Mouse (Mus musculus) kidney, adult 8-10 months (tissue): ENCODE measurements around the gene Pcbd1.

Experiments
- DNase-seq, 2 experiments: peaks; one replicate each; pipeline ENCODE4 v3.0.0; 2022

Pcbd1 gene

DNA sequence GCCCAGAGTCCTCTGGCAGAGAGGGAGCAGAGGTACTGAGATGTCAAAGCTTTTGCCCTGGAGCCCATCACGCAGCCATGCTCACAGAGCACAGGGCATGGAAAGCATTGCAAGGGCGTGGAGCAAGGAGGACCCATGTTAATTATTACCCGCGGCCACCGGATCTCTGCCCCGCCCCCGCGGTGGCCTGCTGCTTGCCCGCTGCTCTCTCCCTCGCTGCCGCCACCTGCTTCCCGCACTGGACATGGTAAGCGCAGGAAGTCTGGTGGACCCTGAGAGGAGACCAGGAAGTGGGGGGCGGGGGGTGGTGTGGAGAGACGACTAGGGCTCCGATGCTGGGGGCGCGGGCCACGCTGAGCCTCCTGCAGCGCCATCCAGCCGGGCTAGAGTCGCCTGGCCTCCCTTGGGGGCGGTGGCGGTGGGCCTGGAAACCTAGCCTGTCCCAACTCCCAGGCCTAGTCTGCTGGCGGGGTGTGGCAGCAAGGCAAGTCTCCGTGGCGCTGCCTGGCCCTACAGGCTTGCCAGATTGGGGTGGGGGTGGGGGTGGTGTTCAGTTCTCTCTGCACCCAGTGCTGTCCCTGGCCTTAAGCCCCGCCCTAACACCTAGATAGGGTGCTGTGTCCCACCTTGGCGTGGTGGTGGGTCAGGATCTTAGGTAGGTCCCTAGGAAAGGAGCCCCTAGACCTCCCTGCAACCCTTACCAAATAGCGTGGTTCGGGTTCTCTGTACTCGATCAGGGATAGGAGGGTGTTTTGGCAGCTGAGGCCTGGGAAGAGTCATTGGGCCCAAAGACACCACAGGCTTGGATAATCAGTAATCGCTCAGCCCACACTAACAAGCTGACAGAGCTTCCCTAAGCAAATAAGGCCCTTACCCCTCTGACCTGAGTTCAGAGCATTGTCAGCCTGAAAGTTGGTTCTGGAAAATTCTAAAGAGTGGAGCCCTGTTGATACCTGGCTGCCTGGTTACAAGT lies at the start of gene Pcbd1:
Gene Pcbd1 (plus strand): TSS at position 162 of the 973 bp plus-strand sequence.
- peak; percentile 94 for DNase-seq

DNA sequence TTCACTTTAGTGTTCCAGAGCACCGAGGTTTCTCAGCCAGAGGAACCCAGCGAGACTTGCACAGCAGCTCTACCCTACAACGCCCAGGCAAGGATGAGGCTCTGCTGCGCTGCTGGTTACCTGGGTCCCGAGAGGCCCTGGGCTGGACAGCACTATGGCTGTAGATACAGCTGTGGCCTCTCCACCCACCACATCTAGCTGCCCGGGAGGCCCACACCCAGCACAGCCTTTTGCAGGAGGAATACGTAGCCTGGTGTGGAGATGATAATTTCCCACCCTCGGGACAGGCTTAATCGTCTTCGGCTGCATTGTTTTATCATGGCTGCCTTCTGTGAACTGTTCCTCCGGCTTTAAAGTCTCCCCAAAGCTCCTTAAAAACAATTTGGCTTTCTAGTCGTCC lies 49.5 kb upstream of the Pcbd1 start:
- no peak for DNase-seq

DNA sequence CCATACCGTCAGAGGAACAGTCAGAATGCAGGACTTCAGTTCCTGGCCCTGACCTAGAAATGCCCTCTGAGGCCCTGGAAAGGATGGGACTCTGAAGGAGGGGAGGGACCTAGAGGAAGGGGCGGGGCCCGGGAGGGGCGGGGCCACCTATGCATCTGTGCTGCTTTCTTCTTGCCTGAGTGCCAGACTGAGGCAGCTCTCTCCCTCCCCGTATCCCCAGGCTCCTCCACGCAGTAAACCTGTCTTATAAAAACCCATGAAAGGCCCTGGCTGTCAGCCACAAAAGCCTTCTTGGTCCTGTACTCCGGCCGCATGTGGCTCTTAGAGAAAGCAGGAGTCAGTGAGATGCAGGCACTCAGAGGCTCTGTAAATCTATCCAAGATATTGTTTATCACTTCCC lies 44.0 kb upstream of the Pcbd1 start:
- DNase-seq, result no peak

DNA sequence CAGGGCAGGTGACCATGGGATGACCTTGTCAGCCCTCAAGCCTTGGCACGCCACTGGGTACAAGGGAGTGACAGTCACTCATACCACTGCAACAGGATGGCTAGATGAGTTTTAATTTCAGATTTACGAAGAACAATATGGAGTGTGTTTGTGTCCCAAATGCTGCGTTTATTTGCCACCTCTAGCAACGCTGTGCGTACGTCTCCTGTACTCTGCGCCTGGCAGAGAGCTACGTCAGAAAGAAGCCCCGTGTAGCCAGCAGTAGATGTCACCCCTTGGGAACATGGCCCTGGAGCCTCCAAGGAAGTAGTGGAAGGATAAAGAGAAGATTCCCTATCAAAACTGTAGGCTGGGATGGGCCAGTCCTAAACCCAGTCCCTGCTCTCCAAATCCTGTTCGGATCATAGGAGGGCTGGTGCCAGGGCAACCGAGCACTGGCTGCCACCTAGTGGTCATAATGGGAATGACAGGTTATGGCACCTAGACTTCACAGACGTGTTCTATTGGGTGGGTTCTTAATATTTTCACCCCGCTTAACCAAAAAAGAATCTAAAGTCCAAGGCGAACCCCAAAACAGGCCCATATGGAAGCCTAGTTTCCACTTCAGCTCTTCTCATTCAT lies 37.0 kb upstream of the Pcbd1 start:
- DNase-seq, result peak; percentile 41 to 73

DNA sequence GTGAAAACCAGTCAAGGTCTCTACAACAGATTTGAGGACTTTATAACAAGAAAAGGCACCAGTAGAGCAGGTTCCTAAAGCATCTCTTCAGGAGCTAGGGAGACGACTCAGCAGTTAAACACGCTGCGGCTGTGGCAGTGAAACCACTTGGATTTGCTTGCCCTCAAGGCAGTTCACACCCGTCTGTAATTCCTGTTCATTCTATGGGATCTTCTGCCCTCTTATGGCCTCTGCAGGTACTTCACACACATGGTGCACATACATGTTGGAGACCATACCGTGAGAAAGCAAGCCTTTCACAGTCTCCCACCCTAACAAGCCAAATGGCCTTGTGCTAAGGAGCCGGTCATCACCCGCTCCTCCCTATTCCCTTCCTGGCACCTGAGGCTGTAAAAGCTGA lies 32.5 kb upstream of the Pcbd1 start:
- no peak for DNase-seq

DNA sequence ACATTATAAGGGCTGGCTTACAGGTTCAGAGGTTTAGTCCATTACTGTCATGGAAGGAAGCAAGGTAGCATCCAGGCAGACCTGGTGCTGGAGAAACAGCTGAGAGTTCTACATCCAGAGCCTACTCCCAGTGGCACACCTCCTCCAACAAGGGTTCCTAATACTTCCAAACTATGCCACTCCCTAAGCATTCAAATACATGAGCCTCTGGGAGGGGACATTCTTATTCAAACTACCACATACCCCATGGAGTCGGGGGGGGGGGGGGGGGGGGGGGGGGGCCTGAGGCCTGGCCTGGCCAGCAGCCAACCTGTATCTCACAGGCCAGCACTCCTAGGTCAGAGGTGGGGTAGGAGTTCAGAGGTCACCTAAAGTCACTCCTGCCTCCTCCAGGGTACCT lies 30.0 kb upstream of the Pcbd1 start:
- no peak for DNase-seq

DNA sequence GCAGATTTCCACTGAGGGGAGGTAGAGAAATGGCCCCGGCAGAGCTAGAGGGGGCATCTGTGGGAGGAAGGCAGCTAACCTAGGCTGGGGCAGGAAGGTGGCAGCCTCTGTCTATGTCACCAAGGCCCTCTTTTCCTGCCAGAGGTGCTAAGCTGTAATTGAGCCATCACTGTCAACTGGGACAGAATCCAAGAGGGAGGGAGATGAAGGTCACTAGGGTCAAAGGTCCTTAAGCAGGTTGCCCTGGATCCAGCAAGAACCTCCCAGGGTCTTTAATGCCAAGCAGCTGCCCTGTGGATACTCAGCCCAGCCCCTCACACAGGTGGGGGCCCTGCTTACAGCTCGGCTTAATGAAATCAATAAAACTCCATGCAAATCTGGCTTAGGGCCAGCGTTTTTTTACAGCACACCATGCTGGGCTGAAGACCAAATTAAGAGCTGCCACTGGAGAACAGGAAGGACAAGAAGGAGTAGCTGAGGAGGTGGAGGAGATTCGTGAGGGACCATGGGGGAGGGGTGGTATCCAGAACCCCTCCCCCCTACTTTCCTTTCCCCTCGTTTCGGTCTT lies 29.5 kb upstream of the Pcbd1 start:
- DNase-seq, result peak in 1 of 2 experiments; percentile 22

DNA sequence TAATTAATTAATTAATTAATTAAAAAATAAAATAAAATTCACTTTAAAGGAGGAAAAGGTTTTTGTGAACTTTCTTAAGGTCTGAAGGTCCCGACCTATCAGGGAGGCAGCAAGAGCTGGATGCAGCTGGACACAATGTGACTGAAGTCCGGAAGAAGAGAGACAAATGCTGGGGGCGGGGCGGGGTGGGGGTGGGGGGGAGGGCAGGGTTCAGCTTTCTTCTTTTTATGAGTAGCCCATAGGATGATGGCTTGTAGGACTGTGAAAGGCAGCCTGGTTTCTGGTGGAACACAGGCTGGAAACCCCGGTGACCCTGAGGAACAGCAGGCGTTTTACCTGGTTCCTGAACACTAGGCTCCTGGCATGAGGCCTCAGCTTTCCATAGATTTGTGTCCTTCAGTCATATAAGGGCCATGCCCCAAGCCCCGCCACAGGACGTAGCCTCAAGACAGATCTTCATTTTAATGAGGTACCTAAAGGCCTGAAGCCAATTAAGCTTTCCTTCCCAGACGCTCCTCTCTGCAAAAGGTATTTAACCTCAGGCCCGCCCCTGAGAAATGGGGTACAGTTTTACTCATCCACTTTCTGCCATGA lies 25.8 kb upstream of the Pcbd1 start:
- no peak for DNase-seq

DNA sequence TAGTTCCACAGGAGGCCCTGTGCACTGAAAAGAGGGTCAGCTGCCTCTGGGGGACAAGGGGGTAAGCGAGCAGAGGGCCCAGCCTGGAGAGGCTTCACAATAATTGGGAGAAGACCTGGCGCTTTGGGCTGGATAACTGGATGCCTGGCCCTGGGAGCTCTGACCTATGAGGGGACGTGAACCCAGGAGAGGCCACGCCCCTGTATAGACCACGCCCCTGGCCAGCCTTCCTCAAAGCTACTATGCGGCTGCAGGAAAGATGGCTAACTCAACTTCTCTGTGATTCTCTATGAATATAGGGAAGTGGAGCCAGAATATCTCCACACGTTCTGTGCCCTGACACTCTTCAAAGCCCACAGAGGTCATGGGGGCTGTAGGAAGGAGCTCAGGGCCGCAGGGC lies 24.5 kb upstream of the Pcbd1 start:
- no peak for DNase-seq

DNA sequence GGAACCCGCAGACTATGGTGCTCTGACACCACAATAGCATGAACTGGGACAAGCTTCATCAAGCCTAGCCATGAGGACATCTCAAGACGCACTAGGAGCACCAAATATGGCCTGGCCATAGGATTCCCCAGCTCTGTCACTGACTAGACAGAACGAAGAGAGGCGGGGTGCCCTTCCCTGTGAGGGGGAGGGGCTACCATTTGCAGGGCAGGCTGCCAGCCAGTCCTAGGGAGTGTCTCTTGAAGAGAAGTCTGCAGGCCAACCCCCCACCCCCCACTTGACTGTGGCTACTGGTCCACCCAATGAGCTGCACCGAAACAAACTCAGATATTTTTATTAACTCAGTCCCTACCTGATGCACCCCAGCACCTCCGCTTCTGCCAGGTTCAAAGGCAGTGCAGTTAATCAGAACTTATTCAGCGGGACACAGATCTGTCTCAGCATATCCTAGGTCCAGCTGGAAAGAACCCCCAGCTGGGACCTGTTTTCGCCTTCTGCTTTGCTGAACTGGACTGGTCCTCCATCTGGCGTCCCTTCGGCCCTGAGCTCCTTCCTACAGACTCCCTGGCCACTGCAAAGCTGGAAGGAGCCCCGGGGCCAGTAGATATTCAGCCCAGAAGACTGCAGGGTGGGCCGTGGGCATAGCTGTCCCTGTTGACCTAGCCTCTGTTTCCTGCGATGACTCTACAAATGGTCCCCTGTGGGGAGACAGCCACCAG lies 23.7 kb upstream of the Pcbd1 start:
- DNase-seq, result no peak

DNA sequence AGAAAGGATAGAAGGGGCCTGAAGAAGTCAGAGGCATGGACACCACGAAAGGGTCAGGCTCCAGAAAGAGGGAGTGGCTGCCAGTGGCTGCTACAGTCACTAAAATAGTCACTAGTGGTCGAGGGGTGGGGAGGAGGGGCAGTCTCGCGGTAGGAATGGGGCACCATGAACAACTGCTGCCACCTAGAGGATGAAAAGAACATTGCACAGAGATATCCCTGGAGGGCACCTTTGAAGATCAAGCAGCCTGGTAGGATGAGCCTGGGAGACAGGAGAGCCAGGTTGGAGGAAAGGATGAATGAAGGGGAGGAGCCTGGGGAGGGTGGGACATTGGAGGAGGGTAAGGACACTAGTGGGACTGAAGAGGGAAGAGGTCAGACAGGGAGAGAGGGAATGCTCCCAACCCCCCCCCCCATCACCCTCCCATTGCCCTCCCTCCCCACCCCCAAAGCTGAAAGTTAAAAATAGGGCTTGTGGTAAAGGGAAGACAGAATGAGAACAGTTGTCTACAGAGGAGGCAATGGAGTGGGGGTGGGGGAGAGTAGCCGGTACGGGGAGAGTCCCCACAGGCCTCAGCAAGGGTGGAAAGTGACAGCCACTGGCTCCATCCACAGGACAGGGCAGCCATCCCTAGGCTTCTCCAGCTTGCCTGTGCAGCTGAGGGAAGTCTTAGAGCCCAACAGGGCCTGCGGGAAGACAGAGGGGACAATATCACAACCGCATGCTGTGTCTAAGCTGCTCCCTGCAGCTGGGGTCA lies 20.5 kb upstream of the Pcbd1 start:
- peak; percentile 47 to 49 for DNase-seq

DNA sequence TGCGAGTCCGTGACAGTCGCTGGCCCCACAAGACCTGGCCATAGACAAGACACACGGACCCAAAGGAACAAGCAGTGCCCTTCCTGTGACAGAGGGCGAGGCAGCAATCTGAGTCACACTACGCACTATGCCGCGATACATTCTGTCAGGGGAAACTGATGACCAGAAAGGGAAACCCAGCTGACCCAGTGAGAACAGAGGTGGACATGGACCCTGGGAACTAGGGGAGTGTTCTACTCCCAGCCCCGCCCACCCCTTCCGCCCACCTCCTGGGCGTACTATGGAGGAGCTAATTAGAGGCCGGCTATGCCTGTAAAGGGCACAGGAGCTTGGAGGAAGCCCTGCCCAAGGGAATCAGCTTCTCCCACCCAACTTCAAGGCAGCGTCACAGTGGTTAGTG lies 19.9 kb upstream of the Pcbd1 start:
- no peak for DNase-seq

DNA sequence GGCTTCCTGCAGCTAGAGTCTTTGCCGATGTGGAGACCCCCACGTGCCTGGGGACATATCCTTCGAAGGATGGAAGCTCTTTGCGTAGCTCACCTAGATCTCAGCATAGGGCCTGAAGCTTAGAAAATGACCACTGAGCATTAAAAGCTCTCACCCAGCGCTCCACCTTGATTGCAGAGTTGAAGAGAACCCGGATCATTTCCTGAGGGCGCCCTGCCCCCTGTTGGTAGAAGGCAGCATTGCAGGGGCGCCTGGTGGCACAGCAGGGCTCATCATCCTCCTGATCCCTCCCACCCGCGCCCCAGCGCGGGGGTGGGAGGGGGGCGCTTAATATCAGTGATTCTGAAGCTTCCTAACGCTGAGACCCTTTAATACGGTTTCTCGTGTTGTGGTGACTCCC lies 16.8 kb upstream of the Pcbd1 start:
- DNase-seq, result peak in 1 of 2 experiments; percentile 55

DNA sequence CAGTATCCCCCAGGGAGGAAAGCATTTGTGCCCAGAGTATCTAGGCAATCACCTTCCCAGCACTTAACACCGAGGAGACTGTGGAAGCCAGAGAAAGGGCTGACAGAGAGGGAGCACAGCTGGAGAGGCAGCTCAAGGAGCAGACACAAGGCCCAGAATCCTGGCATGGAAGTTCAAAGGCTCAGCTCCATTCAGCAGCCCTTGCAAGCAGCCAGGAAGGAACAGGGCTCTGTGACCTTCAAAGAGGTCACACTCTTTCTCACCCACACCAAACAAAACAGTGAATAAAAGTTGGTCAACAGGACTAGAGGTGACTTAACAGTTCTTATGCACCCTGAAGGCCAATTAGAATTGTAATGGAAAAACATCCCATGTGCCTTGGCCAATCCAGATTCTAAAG lies 14.5 kb upstream of the Pcbd1 start:
- DNase-seq, result no peak

DNA sequence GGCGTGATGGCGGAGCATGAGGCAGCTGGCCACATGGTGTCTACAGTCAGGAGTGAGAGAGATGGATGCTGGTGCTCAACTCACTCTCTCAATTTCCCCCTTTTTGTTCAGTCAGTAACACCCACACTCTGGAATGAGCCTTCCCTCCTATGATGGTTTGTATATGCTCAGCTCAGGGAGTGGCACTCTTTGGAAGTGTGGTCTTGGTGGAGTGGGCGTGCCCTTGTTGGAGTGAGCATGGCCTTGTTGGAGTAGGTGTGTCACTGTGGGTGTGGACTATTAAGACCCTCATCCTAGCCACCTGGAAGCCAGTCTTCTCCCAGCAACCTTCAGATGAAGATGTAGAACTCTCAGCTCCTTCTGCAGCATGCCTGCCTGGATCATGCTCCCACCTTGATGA lies 13.5 kb upstream of the Pcbd1 start:
- no peak for DNase-seq

DNA sequence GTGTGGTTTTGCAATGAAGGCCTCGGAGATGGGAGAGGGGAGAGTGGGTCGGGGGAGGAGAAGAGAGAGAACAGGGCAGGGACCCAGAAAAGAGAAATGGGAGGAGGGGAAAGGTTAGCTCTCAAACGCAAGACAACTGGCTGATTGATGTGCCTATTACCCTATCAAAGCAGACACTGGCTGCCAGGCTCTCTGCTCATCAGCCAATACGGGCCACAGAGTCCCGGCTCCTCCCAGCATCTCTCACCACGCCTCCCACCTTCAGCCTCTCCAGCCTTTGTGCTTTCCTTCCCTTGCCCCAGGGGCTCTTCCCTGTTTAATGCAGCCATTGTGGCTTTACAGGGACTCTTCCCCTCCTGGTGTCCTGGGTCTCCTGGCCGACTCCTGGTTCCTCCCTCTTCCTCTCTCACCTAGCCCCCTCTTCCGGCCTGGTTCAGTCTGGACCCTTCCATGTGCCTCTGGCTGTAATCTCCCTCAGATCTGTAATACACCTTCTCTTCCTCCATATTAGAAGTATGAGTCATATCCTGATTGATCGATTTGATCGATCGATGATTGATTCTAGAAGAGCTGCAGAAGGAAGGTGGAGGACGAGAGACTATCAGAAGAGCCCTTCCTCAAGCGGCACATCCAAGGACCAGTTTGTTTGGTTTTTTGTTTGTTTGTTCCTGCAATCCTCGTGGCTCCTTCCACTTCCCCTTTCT lies 8.8 kb upstream of the Pcbd1 start:
- peak; percentile 47 to 68 for DNase-seq

DNA sequence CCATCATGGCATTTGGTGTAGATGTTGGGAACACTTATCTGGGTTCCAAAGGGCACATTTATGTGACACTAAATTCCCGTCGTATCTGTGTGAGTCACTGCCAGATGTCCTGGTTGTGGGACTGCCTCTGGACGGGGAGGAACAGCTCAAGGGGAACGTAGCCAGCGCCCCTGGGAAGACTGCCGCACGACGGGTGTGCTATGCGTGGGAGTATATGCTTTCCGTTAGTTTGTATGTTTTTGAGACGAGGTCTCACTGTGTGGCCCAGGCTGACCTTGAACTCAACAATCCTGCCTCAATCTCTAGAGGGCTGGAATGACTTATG lies 8.2 kb upstream of the Pcbd1 start:
- no peak for DNase-seq

DNA sequence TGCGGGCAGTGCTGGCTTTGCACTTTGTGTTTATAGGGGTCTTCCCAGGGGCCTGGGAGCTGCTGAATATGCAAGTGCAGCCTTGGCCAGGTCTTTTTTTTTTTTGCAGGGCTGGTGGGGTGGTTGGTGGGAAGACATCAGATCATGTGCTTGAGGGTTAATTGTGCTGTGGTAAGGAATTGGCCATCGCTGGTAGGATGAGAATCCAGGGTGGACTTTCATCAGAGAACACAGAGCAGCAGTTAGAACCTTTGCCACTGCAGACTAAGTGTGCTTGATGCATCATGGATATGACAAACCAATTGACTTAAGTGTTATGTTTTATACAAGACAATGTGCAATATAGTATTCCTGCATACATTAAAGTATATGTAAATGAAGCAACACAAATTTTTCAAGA lies 3.8 kb upstream of the Pcbd1 start:
- DNase-seq, result peak; percentile 38 to 49

DNA sequence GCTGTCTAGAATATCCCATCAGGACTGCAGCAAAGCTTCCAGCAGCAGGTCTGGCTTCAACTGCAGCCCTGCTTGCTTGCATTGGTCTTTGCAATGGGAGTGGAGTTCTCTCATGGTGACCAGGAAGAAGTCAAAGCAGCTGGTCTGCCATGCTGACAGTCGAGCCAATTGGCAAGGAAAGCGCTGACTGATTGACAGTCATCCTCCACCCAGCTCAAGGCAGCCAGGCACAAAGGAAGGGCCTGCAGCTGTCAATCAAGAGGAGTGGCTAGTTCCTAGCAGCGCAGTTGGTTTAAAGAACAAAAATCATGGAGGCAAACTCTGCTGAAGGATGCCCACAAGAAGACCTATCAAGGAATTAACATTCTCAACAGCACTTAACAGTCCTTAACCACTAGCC lies 2.6 kb upstream of the Pcbd1 start:
- DNase-seq, result no peak

DNA sequence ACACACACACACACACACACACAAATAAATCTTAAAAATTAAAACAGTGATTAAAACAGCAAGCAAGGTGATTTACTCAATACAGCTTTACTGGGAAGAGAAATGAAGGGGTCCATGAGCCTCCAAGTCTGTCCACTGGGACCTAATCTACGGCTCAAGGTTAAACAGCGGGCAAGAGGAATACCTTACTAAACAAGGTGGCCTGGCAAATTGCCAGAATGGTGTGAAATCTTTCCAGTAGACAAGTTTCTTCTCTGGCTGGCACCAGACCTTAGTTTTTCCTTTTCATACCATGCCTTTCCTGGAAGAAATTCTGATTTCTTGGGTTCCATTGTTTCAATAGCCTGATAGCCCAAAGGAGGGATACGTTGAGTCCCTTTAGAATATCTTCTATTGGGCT lies 663 bp upstream of the Pcbd1 start:
- peak; percentile 57 to 62 for DNase-seq

DNA sequence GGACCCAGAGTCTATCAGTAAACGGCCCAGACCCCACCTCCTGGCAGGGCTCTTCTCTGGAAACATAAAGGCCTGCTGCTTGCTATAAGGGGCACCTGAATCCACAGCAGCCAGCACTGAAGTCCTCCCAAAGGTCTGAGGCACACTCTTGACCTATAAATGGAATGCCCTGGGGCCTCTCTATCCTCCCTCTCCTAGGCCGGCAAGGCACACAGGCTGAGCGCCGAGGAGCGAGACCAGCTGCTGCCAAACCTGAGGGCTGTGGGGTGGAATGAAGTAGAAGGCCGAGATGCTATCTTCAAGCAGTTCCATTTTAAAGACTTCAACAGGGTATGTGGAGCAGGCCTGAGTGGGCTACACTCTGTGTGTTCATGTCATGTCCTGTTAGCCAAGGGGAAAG lies 2.7 kb downstream of the Pcbd1 start:
- DNase-seq, result no peak
